Comparison of ENCODE assay signal across 26 mouse cellular contexts in genomic region chr9:83079724-83080123, GRCm38 (mm10).
"Had no signal": no experiment of that assay in that cellular context is flagged by ENCODE, and none has a peak within 500 bp of the region (broad histone marks: within the 10 kb centered on the region; RNA-seq: fewer than 3 reads in every experiment).

No protein-coding gene starts in this region.

- H3K9me3 ChIP-seq: heart, embryonic 13.5 days; heart, embryonic 15.5 days; hindbrain, embryonic 13.5 days; hindbrain, embryonic 15.5 days; kidney, embryonic 15.5 days; limb, embryonic 13.5 days; limb, embryonic 15.5 days; liver, embryonic 12.5 days had no signal

- H3K9ac ChIP-seq: heart, embryonic 13.5 days; heart, embryonic 15.5 days; hindbrain, embryonic 13.5 days; hindbrain, embryonic 15.5 days; kidney, embryonic 15.5 days; limb, embryonic 13.5 days; limb, embryonic 15.5 days; liver, embryonic 12.5 days; liver, embryonic 14.5 days had no signal

- DNase-seq: gastrocnemius, postnatal 14 days; gastrocnemius, postnatal 36 days; heart, adult 11 months; heart, adult 2 months; heart, postnatal 14 days; heart, postnatal 36 days; kidney, adult 11 months; kidney, adult 2 months; kidney, adult 9 months; kidney, postnatal 14 days; kidney, postnatal 36 days; layer of hippocampus, postnatal 36 days; left cerebral cortex, postnatal 4 days had no signal

- H3K36me3 ChIP-seq: heart, embryonic 13.5 days; heart, embryonic 15.5 days; hindbrain, embryonic 13.5 days; hindbrain, embryonic 15.5 days; kidney, embryonic 15.5 days; limb, embryonic 13.5 days; limb, embryonic 15.5 days; liver, embryonic 12.5 days had no signal

- H3K27ac ChIP-seq: heart, adult 2 months; heart, embryonic 13.5 days; heart, embryonic 15.5 days; hindbrain, embryonic 13.5 days; hindbrain, embryonic 15.5 days; hindbrain, postnatal 0 days; kidney, embryonic 15.5 days; kidney, postnatal 0 days; limb, embryonic 13.5 days; limb, embryonic 15.5 days; liver, embryonic 12.5 days; liver, embryonic 14.5 days had no signal

- H3K4me3 ChIP-seq: heart, adult 2 months; heart, embryonic 13.5 days; heart, embryonic 15.5 days; hindbrain, embryonic 13.5 days; hindbrain, embryonic 15.5 days; kidney, embryonic 15.5 days; limb, embryonic 13.5 days; limb, embryonic 15.5 days; liver, embryonic 12.5 days had no signal

- H3K4me2 ChIP-seq: heart, embryonic 11.5 days; heart, embryonic 13.5 days; heart, embryonic 15.5 days; hindbrain, embryonic 13.5 days; hindbrain, embryonic 15.5 days; kidney, embryonic 15.5 days; limb, embryonic 13.5 days; limb, embryonic 15.5 days; liver, embryonic 12.5 days had no signal

- H3K27me3 ChIP-seq: heart, embryonic 13.5 days; heart, embryonic 15.5 days; hindbrain, embryonic 13.5 days; hindbrain, embryonic 15.5 days; kidney, embryonic 15.5 days; limb, embryonic 13.5 days; limb, embryonic 15.5 days; liver, embryonic 12.5 days had no signal

- ATAC-seq: hindbrain, postnatal 0 days; intestine, embryonic 16.5 days; liver, embryonic 12.5 days had no signal

- H3K4me1 ChIP-seq: heart, embryonic 13.5 days; heart, embryonic 15.5 days; hindbrain, embryonic 15.5 days; liver, embryonic 12.5 days had no signal
